Mouse (Mus musculus): ENCODE measurements around the gene Mitd1. TPM values are rescaled to one million over a fixed set of nuclear protein-coding genes. Genes with fewer than 3 reads are reported as not detected.

Mitd1 gene
- total and polyA plus RNA-seq, 2 experiments from 2014 or later: 3.0 to 8.6 TPM

GRCm38 (mm10) chr1:37916393-37916792 lies 26.2 kb upstream of the Mitd1 start, which contains the start of gene Lyg2:
TSS of gene Lyg2 (minus strand) at chr1:37916493.
- no peak within 1 kb of the TSS for H3K9ac ChIP-seq (replicated peaks; ENCODE audit: low read length, poor library complexity, severe bottlenecking)
- no peaks in the 10 kb centered on the region for H3K27me3 ChIP-seq (ENCODE audit: insufficient read depth, low read length)
- H3K9me3 ChIP-seq (ENCODE audit: low read length): no peaks in the 10 kb centered on the region
- TF ChIP-seq CTCF (IDR thresholded peaks at IDR 0.05): no peak
- ATAC-seq (ENCODE audit: low FRiP score) (no peak), DNase-seq (ENCODE audit: low spot score) (no peak)
- no peaks in the 10 kb centered on the region for H3K36me3 ChIP-seq (ENCODE audit: insufficient read depth, low read length)
- no peak within 1 kb of the TSS for H3K4me2 ChIP-seq (ENCODE audit: low read depth, low read length, poor library complexity, severe bottlenecking)
- H3K27ac ChIP-seq (ENCODE audit: low read depth, low read length): no peak within 1 kb of the TSS
- H3K4me1 ChIP-seq (ENCODE audit: insufficient read depth, low read length): no peaks in the 10 kb centered on the region
- whole genome bisulfite sequencing: 80% methylated on average over 5 of the region's 5 CpGs
- H3K4me3 ChIP-seq (ENCODE audit: low read depth, low read length): no peak within 1 kb of the TSS

DNA sequence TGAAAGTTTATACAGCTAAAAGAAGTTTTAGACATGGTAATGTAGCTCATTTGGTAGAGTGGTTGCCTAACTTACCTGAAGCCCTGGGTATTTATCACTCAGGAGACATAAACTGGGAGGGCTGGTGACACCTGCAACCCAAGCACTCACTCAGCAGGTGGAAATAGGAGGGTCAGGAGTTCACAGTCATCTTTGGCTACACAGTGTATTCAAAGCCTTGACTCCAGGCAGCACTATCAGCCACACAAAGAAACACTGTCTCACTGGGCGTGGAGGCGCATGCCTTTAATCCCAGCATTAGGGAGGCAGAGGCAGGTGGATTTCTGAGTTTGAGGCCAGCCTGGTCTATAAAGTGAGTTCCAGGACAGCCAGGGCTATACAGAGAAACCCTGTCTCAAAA lies 22.5 kb upstream of the Mitd1 start:
- Histone ChIP-seq H3K27ac (ENCODE audit: low read depth, low read length) (no peak overlapping the region), H3K9ac (replicated peaks; ENCODE audit: low read length, poor library complexity, severe bottlenecking) (no peak overlapping the region), H3K4me3 (ENCODE audit: low read depth, low read length) (no peak overlapping the region), H3K4me2 (ENCODE audit: low read depth, low read length, poor library complexity, severe bottlenecking) (no peak overlapping the region), H3K27me3 (ENCODE audit: insufficient read depth, low read length) (no peaks in the 10 kb centered on the region), H3K4me1 (ENCODE audit: insufficient read depth, low read length) (no peaks in the 10 kb centered on the region), H3K9me3 (ENCODE audit: low read length) (no peaks in the 10 kb centered on the region), H3K36me3 (ENCODE audit: insufficient read depth, low read length) (no peaks in the 10 kb centered on the region)
- DNase-seq (ENCODE audit: low spot score): no peak
- TF ChIP-seq CTCF (IDR thresholded peaks at IDR 0.05): no peak
- WGBS: 73% methylated on average over 2 of the region's 2 CpGs
- ATAC-seq (ENCODE audit: low FRiP score): no peak

DNA sequence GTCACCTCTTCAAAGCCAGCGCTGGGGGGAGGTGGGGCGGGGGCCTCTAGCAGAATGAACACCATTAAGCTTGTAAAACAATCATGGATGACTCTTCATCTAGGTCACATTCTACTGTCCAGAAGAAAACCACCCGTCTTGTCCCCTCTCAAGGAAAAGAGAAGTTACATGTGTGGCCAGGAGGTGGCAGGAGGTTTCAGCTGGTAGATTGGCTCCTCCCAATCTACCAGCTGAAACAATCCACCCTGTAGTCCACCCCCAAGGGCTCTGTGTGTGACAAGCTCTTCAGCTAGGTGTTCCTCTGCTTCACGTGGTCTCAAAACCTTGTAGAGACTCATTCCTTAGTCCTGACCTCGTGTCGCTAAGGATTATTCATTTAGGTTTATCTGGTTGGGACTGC lies 13.0 kb upstream of the Mitd1 start:
- Histone ChIP-seq H3K27me3 (ENCODE audit: insufficient read depth, low read length) (no peaks in the 10 kb centered on the region), H3K36me3 (ENCODE audit: insufficient read depth, low read length) (peaks cover 13% of the 10 kb centered on the region; the same call in 1 of the 2 replicates), H3K4me1 (ENCODE audit: insufficient read depth, low read length) (no peaks in the 10 kb centered on the region), H3K4me2 (ENCODE audit: low read depth, low read length, poor library complexity, severe bottlenecking) (no peak overlapping the region), H3K9ac (replicated peaks; ENCODE audit: low read length, poor library complexity, severe bottlenecking) (no peak overlapping the region), H3K4me3 (ENCODE audit: low read depth, low read length) (no peak overlapping the region), H3K27ac (ENCODE audit: low read depth, low read length) (no peak overlapping the region), H3K9me3 (ENCODE audit: low read length) (no peaks in the 10 kb centered on the region)
- peak; percentile 60 for TF ChIP-seq CTCF (IDR thresholded peaks at IDR 0.05)
- WGBS: 36% methylated on average over 6 of the region's 6 CpGs
- DNase-seq (ENCODE audit: low spot score): peak; percentile 50
- ATAC-seq (ENCODE audit: low FRiP score): no peak

DNA sequence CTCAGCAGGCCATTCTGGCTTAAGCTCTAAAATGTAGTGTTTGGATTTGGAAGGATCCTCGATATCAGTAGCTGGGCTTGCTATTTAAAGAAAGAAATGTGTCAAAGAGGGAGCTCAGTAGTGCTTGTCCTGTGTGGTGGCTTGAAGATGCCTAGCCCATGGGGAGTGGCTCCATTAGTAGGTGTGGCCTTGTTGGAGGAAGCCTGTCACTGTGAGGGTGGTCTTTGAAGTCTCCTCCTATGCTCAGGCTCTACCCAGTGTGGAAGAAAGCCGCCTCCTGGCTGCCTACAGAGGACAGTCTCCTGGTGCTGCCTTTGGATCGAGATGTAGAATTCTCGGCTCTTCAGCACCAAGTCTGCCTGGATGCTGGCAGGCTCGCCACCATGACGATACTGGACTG lies 10.1 kb upstream of the Mitd1 start:
- Histone ChIP-seq H3K27me3 (ENCODE audit: insufficient read depth, low read length) (no peaks in the 10 kb centered on the region), H3K4me2 (ENCODE audit: low read depth, low read length, poor library complexity, severe bottlenecking) (no peak overlapping the region), H3K9ac (replicated peaks; ENCODE audit: low read length, poor library complexity, severe bottlenecking) (no peak overlapping the region), H3K9me3 (ENCODE audit: low read length) (no peaks in the 10 kb centered on the region), H3K4me3 (ENCODE audit: low read depth, low read length) (no peak overlapping the region), H3K36me3 (ENCODE audit: insufficient read depth, low read length) (peaks cover 33% of the 10 kb centered on the region), H3K27ac (ENCODE audit: low read depth, low read length) (no peak overlapping the region), H3K4me1 (ENCODE audit: insufficient read depth, low read length) (no peaks in the 10 kb centered on the region)
- no peak for ATAC-seq (ENCODE audit: low FRiP score)
- no peak for TF ChIP-seq CTCF (IDR thresholded peaks at IDR 0.05)
- DNase-seq (ENCODE audit: low spot score): no peak
- 58% methylated on average over 6 of the region's 6 CpGs for WGBS

GRCm38 (mm10) chr1:37899816-37900215 lies 9.6 kb upstream of the Mitd1 start:
- Histone ChIP-seq H3K9ac (replicated peaks; ENCODE audit: low read length, poor library complexity, severe bottlenecking) (no peak overlapping the region), H3K4me1 (ENCODE audit: insufficient read depth, low read length) (no peaks in the 10 kb centered on the region), H3K27ac (ENCODE audit: low read depth, low read length) (no peak overlapping the region), H3K4me2 (ENCODE audit: low read depth, low read length, poor library complexity, severe bottlenecking) (no peak overlapping the region), H3K27me3 (ENCODE audit: insufficient read depth, low read length) (no peaks in the 10 kb centered on the region), H3K9me3 (ENCODE audit: low read length) (no peaks in the 10 kb centered on the region), H3K36me3 (ENCODE audit: insufficient read depth, low read length) (peaks cover 35% of the 10 kb centered on the region), H3K4me3 (ENCODE audit: low read depth, low read length) (no peak overlapping the region)
- ATAC-seq (ENCODE audit: low FRiP score): no peak
- whole genome bisulfite sequencing: 75% methylated on average over 4 of the region's 4 CpGs
- TF ChIP-seq CTCF (IDR thresholded peaks at IDR 0.05): no peak
- no peak for DNase-seq (ENCODE audit: low spot score)

DNA sequence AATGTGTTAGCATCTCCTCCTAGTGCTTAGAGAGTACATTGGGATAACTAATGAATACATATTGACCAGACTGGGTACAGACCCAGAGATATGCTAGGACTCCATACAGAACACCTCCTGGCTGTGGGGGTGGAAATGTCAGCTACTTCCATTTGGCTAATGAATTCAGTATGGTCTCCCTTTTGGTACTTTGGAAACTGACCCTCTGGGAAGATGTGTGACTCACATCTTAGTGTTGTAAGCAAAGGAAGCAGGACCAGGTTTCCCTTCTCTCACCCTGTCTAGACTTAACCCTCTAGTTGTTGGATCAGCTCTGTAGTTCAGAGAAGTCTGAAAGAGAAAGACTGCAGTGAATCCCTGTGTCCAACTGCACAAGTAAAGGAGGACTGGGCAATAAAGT lies 4.4 kb upstream of the Mitd1 start:
- peaks cover 1% of the 10 kb centered on the region; the same call in 1 of the 2 replicates for H3K4me1 ChIP-seq (ENCODE audit: insufficient read depth, low read length)
- H3K9ac ChIP-seq (replicated peaks; ENCODE audit: low read length, poor library complexity, severe bottlenecking): no peak overlapping the region
- DNase-seq (ENCODE audit: low spot score) (no peak), ATAC-seq (ENCODE audit: low FRiP score) (no peak)
- H3K4me3 ChIP-seq (ENCODE audit: low read depth, low read length): no peak overlapping the region
- H3K27me3 ChIP-seq (ENCODE audit: insufficient read depth, low read length): no peaks in the 10 kb centered on the region
- H3K36me3 ChIP-seq (ENCODE audit: insufficient read depth, low read length): peaks cover 31% of the 10 kb centered on the region
- no peak for TF ChIP-seq CTCF (IDR thresholded peaks at IDR 0.05)
- H3K4me2 ChIP-seq (ENCODE audit: low read depth, low read length, poor library complexity, severe bottlenecking): no peak overlapping the region
- H3K27ac ChIP-seq (ENCODE audit: low read depth, low read length): no peak overlapping the region
- no peaks in the 10 kb centered on the region for H3K9me3 ChIP-seq (ENCODE audit: low read length)

Data from midbrain, postnatal 0 days (tissue).